Mouse (Mus musculus) liver, adult 2 months (tissue): Measurements from ENCODE around the gene Cacna2d1. TPM values are rescaled to one million over a fixed set of nuclear protein-coding genes. Genes with fewer than 3 reads are reported as not detected.

ENCODE experiments used
- DNase-seq: peaks from one replicate; pipeline ENCODE4 v3.0.0-alpha.2; 2011; ENCODE audit warnings: low read depth, low spot score; ENCODE audit errors: extremely low read depth
- H3K27ac ChIP-seq: fragments of 200-500 bp; replicated peaks from 2 replicates; pipeline ENCODE4 v1.5.1; 2012; ENCODE audit warnings: low read depth, mild to moderate bottlenecking, control low read depth, inconsistent platforms, low read length; ENCODE audit not compliant: insufficient read depth
- H3K27me3 ChIP-seq: fragments of 200-500 bp; 2 replicates; pipeline ENCODE4 v1.6.1; 2012; ENCODE audit warnings: mild to moderate bottlenecking, moderate library complexity, low read length, inconsistent platforms; ENCODE audit not compliant: control insufficient read depth, insufficient read depth
- H3K36me3 ChIP-seq: fragments of 200-500 bp; 2 replicates; pipeline ENCODE4 v1.6.1; 2012; ENCODE audit warnings: low read length, inconsistent platforms; ENCODE audit not compliant: control insufficient read depth, insufficient read depth
- H3K4me1 ChIP-seq: fragments of 200-500 bp; 2 replicates; pipeline ENCODE4 v1.6.1; 2011; ENCODE audit warnings: low read length; ENCODE audit not compliant: control insufficient read depth, insufficient read depth
- H3K4me3 ChIP-seq: fragments of 200-500 bp; 2 replicates; pipeline ENCODE4 v1.5.1; 2011; ENCODE audit warnings: low read depth, mild to moderate bottlenecking, control low read depth, low read length, moderate library complexity; ENCODE audit not compliant: insufficient read depth
- H3K79me2 ChIP-seq: fragments of 200-500 bp; 2 replicates; pipeline ENCODE4 v1.6.1; 2012; ENCODE audit warnings: inconsistent platforms, mild to moderate bottlenecking, low read length, moderate library complexity; ENCODE audit not compliant: control insufficient read depth, insufficient read depth
- H3K9ac ChIP-seq: fragments of 200-500 bp; 2 replicates; pipeline ENCODE4 v1.6.1; 2012; ENCODE audit warnings: low read depth, mild to moderate bottlenecking, control low read depth, inconsistent platforms, low read length
- CTCF ChIP-seq: fragments of 200-500 bp; IDR thresholded peaks from 2 replicates; pipeline ENCODE4 v1.5.1; 2011; ENCODE audit warnings: low read depth, low read length, control low read depth
- POLR2A ChIP-seq: fragments of 200-500 bp; IDR thresholded peaks from 2 replicates; pipeline ENCODE4 v1.6.1; 2011; ENCODE audit warnings: low read length, control low read depth; ENCODE audit not compliant: insufficient read depth; ENCODE audit errors: extremely low read depth
- WGBS: fragments of 180-500 bp; shearing (Covaris S2); methylation state at CpG from one replicate; pipeline ENCODE4 v1.1.7; 2018; 5-methylcytosine and 5-hydroxymethylcytosine counted together
- polyA plus RNA-seq: library from polyadenylated mRNA; depleted of rRNA; stranded (reverse); fragments of >200 nt; gene quantifications from 2 replicates; pipeline ENCODE4 v1.2.3, GENCODE M21; 2012
- total RNA-seq: library from RNA; depleted of rRNA; stranded (reverse); fragments of >200 nt; gene quantifications from 2 replicates; pipeline ENCODE4 v1.2.3, GENCODE M21; 2014

The Cacna2d1 gene
- total and polyA plus RNA-seq, 2 experiments, result 0.10 to 1.1 TPM

DNA sequence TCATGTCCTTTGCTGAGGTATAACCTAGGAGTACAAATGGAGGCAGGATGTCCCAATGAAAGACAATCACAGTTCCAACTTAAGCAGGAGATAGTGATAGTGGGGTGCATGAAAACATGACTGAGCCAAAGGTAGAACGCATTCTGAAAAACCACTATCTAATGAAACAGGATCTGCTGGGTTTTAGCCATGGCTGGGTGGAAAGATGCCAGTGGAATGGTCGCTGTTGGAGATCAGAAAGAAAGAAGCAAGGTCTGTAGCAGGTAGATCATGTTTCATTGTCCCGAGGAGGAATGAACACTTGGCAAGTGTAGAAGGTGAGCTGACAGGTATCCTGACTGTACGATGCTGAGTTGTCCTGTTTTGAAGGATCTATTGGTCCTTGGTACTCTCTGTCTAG is 7.6 kb downstream of the Cacna2d1 start:
- WGBS, result 75% methylated on average over 4 of the region's 4 CpGs
- TF ChIP-seq POLR2A (no peak), CTCF (no peak)
- no peaks in the 10 kb centered on the region for H3K4me1 ChIP-seq
- H3K9ac ChIP-seq, result no peak overlapping the region
- no peak overlapping the region for H3K4me3 ChIP-seq
- no peak for DNase-seq
- H3K27me3 ChIP-seq, result no peaks in the 10 kb centered on the region
- H3K36me3 ChIP-seq, result no peaks in the 10 kb centered on the region
- H3K79me2 ChIP-seq, result no peaks in the 10 kb centered on the region
- no peak overlapping the region for H3K27ac ChIP-seq

GRCm38 (mm10) chr5:15948290-15949037 is 14.0 kb downstream of the Cacna2d1 start:
- WGBS, result 92% methylated on average over 6 of the region's 6 CpGs
- Histone ChIP-seq H3K27ac (no peak overlapping the region), H3K4me1 (no peaks in the 10 kb centered on the region), H3K27me3 (no peaks in the 10 kb centered on the region), H3K9ac (no peak overlapping the region), H3K79me2 (no peaks in the 10 kb centered on the region), H3K36me3 (no peaks in the 10 kb centered on the region), H3K4me3 (no peak overlapping the region)
- TF ChIP-seq CTCF (no peak), POLR2A (no peak)
- DNase-seq, result no peak

DNA sequence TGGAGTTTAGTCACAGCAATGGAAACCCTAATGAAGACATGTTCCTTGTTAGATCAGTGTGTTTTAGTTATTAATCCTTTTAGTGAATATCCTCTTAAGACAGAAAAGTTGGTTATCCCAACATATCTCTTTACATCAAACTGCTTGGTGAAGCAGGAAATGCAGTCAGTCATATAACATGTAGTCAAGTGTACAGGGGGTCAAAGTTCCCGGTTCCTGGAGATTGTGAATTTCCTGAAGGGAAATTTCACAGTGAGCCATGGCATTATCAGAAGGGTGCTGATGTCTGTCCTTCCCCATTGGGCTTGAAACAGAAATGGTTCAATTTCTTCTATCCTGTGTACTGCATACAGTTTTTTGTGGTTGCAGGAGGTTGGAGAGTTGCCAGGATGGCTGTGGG is 25.3 kb downstream of the Cacna2d1 start:
- no peak overlapping the region for H3K9ac ChIP-seq

GRCm38 (mm10) chr5:15961866-15962265 is 27.4 kb downstream of the Cacna2d1 start:
- DNase-seq, result no peak
- Histone ChIP-seq H3K27me3 (no peaks in the 10 kb centered on the region), H3K27ac (no peak overlapping the region)

More for the DNA sequence above, 25.3 kb downstream of the Cacna2d1 start:
- no peak overlapping the region for H3K27ac ChIP-seq
- no peaks in the 10 kb centered on the region for H3K79me2 ChIP-seq
- H3K4me1 ChIP-seq, result no peaks in the 10 kb centered on the region
- WGBS, result 74% methylated on average over 1 of the region's 1 CpGs
- H3K27me3 ChIP-seq, result no peaks in the 10 kb centered on the region
- no peak overlapping the region for H3K4me3 ChIP-seq
- no peaks in the 10 kb centered on the region for H3K36me3 ChIP-seq
- DNase-seq, result no peak
- TF ChIP-seq POLR2A, result no peak
- TF ChIP-seq CTCF, result no peak

GRCm38 (mm10) chr5:15966888-15967287 is 32.4 kb downstream of the Cacna2d1 start:
- Histone ChIP-seq H3K27ac (no peak overlapping the region), H3K36me3 (no peaks in the 10 kb centered on the region), H3K9ac (no peak overlapping the region), H3K27me3 (no peaks in the 10 kb centered on the region), H3K4me3 (no peak overlapping the region), H3K4me1 (no peaks in the 10 kb centered on the region), H3K79me2 (no peaks in the 10 kb centered on the region)
- no peak for DNase-seq
- TF ChIP-seq POLR2A, result no peak

More at GRCm38 (mm10) chr5:15961866-15962265, 27.4 kb downstream of the Cacna2d1 start:
- no peak for TF ChIP-seq POLR2A
- no peak for TF ChIP-seq CTCF
- no peaks in the 10 kb centered on the region for H3K36me3 ChIP-seq
- H3K9ac ChIP-seq, result no peak overlapping the region
- H3K79me2 ChIP-seq, result no peaks in the 10 kb centered on the region
- 84% methylated on average over 2 of the region's 2 CpGs for WGBS
- no peak overlapping the region for H3K4me3 ChIP-seq
- no peaks in the 10 kb centered on the region for H3K4me1 ChIP-seq

- H3K79me2 ChIP-seq, result no peaks in the 10 kb centered on the region
- no peak overlapping the region for H3K9ac ChIP-seq
- H3K27me3 ChIP-seq, result no peaks in the 10 kb centered on the region
- H3K4me3 ChIP-seq, result no peak overlapping the region
- no peaks in the 10 kb centered on the region for H3K4me1 ChIP-seq
- H3K36me3 ChIP-seq, result no peaks in the 10 kb centered on the region
- WGBS, result 77% methylated on average over 4 of the region's 4 CpGs
- H3K27ac ChIP-seq, result no peak overlapping the region
- DNase-seq, result no peak
- TF ChIP-seq POLR2A (no peak), CTCF (no peak)
Measured at GRCm38 (mm10) chr5:15971821-15972220, 37.3 kb downstream of the Cacna2d1 start.
